Mouse (Mus musculus) subcutaneous adipose tissue, adult 2 months (tissue): ENCODE data around the gene 4833423E24Rik. TPM values are rescaled to one million over a fixed set of nuclear protein-coding genes. Genes with fewer than 3 reads are reported as not detected.

ENCODE experiments used
- polyA plus RNA-seq: library from polyadenylated mRNA; depleted of rRNA; stranded (reverse); fragments of >200 nt; gene quantifications from 2 replicates; pipeline ENCODE4 v1.2.3, GENCODE M21; 2012; ENCODE audit warnings: low replicate concordance; rRNA removed

4833423E24Rik gene
- 18.3 TPM in 1 of 2 replicates, not detected in the other for polyA plus RNA-seq

DNA sequence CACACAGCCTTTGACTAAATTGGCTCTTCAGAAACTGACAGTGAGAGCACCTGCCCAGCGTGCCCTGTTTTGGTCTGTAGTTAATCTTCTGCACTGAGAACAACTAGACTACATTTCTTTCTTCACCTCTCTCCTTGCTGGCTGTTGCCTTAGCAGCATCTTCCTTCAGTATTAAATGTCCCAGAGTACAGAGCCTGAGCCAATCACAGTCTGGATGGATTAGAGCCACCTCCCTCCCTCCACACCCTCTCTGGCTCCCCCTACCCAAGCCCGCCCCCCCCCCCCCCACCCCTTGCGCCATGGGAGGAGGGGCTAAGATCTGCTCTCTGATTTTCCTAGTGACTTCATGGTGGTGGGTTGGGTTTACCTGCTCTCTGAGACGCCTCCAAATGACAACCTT, at the start of gene 4833423E24Rik:
TSS of gene 4833423E24Rik (minus strand) at position 146 of the 400 bp plus-strand sequence.

GRCm38 (mm10) chr2:85443539-85443938, 75.3 kb downstream of the 4833423E24Rik start, which contains the start of gene Olfr995:
Gene Olfr995, minus strand, starts transcription at chr2:85443639.

DNA sequence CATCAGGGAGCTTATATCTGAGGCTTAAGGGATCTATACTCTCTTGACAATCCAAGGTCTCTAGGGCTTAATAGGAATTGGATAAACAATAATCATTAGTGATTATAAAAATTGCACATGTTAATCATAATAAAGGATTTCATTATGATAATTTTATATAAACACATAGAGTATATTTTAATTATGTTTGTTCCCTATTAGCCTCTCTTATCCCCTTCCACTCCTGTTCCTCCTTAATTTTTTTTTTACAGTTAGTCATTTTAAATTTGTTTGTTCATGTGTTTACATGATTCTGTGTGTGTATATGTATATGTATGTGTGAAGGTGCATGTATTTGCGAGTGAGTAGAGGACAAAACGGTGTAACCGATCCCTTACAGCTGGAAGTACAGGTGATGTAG, 82.5 kb downstream of the 4833423E24Rik start, which contains the start of gene Olfr994:
TSS of gene Olfr994 (minus strand) at position 101 of the 400 bp plus-strand sequence.

Other genes with a start within 250 kb of the 4833423E24Rik start
- not detected in 2 replicates for gene Olfr987, start 179.7 kb downstream of the 4833423E24Rik start, polyA plus RNA-seq
- gene Olfr988, start 155.8 kb downstream of the 4833423E24Rik start, polyA plus RNA-seq, result not detected in 2 replicates
- gene Olfr992, start 109.6 kb downstream of the 4833423E24Rik start, polyA plus RNA-seq, result not detected in 2 replicates
- gene Olfr993, start 104.1 kb downstream of the 4833423E24Rik start, polyA plus RNA-seq, result not detected in 2 replicates
- not detected in 2 replicates for gene Olfr994, start 82.6 kb downstream of the 4833423E24Rik start, polyA plus RNA-seq
- gene Olfr995, start 75.4 kb downstream of the 4833423E24Rik start, polyA plus RNA-seq, result not detected in 2 replicates
- not detected in 2 replicates for gene Olfr996, start 60.2 kb upstream of the 4833423E24Rik start, polyA plus RNA-seq
- not detected in 2 replicates for gene Olfr998, start 69.9 kb upstream of the 4833423E24Rik start, polyA plus RNA-seq
- gene Olfr1000, start 92.9 kb upstream of the 4833423E24Rik start, polyA plus RNA-seq, result not detected in 2 replicates
- gene Olfr1002, start 131.7 kb upstream of the 4833423E24Rik start, polyA plus RNA-seq, result not detected in 2 replicates
- gene Olfr154, start 145.4 kb upstream of the 4833423E24Rik start, polyA plus RNA-seq, result not detected in 2 replicates
- gene Olfr1006, start 159.7 kb upstream of the 4833423E24Rik start, polyA plus RNA-seq, result not detected in 2 replicates
- not detected in 2 replicates for gene Olfr1008, start 170.4 kb upstream of the 4833423E24Rik start, polyA plus RNA-seq
- not detected in 2 replicates for gene Olfr1009, start 196.4 kb upstream of the 4833423E24Rik start, polyA plus RNA-seq
- not detected in 2 replicates for gene Olfr1012, start 243.7 kb upstream of the 4833423E24Rik start, polyA plus RNA-seq
- not detected in 2 replicates for gene Olfr1013, start 248.1 kb upstream of the 4833423E24Rik start, polyA plus RNA-seq